Mouse (Mus musculus) liver, embryonic 14.5 days (tissue): ENCODE data around the gene Trim54. TPM values are rescaled to one million over a fixed set of nuclear protein-coding genes. Genes with fewer than 3 reads are reported as not detected.

ENCODE experiments used
- ATAC-seq: fragments of 200-750 bp; cut with Nextera tagmentation; 2 replicates; pipeline ENCODE4 v1.8.0; 2017; ENCODE audit warnings: moderate number of reproducible peaks, mild to moderate bottlenecking, moderate library complexity; ENCODE audit not compliant: insufficient read depth
- DNase-seq, 3 experiments: peaks; one replicate each; pipeline ENCODE4 v3.0.0-alpha.2; 2012 to 2013; ENCODE audit warnings: low read depth in 3 of 3, low spot score in 3 of 3
- H3K27ac ChIP-seq: fragments of 300-500 bp; sonication (generic); 2 replicates; pipeline ENCODE4 v1.5.1; 2014; ENCODE audit warnings: moderate library complexity, mild to moderate bottlenecking, control low read depth, inconsistent platforms
- H3K27me3 ChIP-seq: fragments of 300-500 bp; sonication (generic); 2 replicates; pipeline ENCODE4 v1.6.1; 2014; ENCODE audit warnings: mild to moderate bottlenecking, low read length, moderate library complexity; ENCODE audit not compliant: control insufficient read depth, insufficient read depth
- H3K36me3 ChIP-seq: fragments of 300-500 bp; sonication (generic); replicated peaks from 2 replicates; pipeline ENCODE4 v1.6.1; 2014; ENCODE audit warnings: low read depth; ENCODE audit not compliant: control insufficient read depth, insufficient read depth
- H3K4me1 ChIP-seq, 2 experiments: fragments of 200-500 bp in 1 of 2; fragments of 300-500 bp in 1 of 2; sonication (generic) in 1 of 2; replicated peaks; 2 replicates each; pipeline ENCODE4 v1.6.1; 2012 to 2014; ENCODE audit warnings: antibody characterized with exemption in 1 of 2, inconsistent platforms in 1 of 2, low read length in 1 of 2; ENCODE audit not compliant: control insufficient read depth in 2 of 2, insufficient read depth in 2 of 2
- H3K4me2 ChIP-seq: fragments of 300-500 bp; sonication (generic); 2 replicates; pipeline ENCODE4 v1.6.1; 2014; ENCODE audit warnings: low read depth, mild to moderate bottlenecking, control low read depth, moderate library complexity
- H3K4me3 ChIP-seq, 2 experiments: fragments of 200-500 bp in 1 of 2; fragments of 300-500 bp in 1 of 2; sonication (generic) in 1 of 2; 2 replicates each; pipeline ENCODE4 v1.5.1; 2012 to 2014; ENCODE audit warnings: low read depth in 2 of 2, low read length in 2 of 2, mild to moderate bottlenecking in 2 of 2, control low read depth in 1 of 2, inconsistent platforms in 1 of 2, moderate library complexity in 1 of 2; ENCODE audit not compliant: insufficient read depth in 1 of 2
- H3K9ac ChIP-seq: fragments of 300-500 bp; sonication (generic); replicated peaks from 2 replicates; pipeline ENCODE4 v1.6.1; 2014; ENCODE audit warnings: mild to moderate bottlenecking, control low read depth, moderate library complexity
- H3K9me3 ChIP-seq: fragments of 300-500 bp; sonication (generic); 2 replicates; pipeline ENCODE4 v1.6.1; 2016; ENCODE audit warnings: low read length, mixed read lengths; ENCODE audit not compliant: control insufficient read depth
- CTCF ChIP-seq: IDR thresholded peaks from 2 replicates; pipeline ENCODE4 v1.5.1; 2016; ENCODE audit warnings: antibody characterized with exemption, low read depth, control low read depth
- EP300 ChIP-seq: IDR thresholded peaks from 2 replicates; pipeline ENCODE4 v1.6.1; 2016; ENCODE audit warnings: antibody characterized with exemption, low read depth
- WGBS: fragments of 180-500 bp; shearing (Covaris S2); extraction: QIAGEN DNeasy Blood & Tissue Kit; methylation state at CpG from one replicate; pipeline ENCODE4 v1.1.7; 2014; ENCODE audit not compliant: insufficient replicate concordance; 5-methylcytosine and 5-hydroxymethylcytosine counted together
- polyA plus RNA-seq, 2 experiments: library from polyadenylated mRNA; depleted of rRNA in 1 of 2; stranded (reverse) in 1 of 2; unstranded in 1 of 2; fragments of >200 nt; fragmentation: Nextera tagmentation in 1 of 2; extraction: Ambion mirVana in 1 of 2; gene quantifications; 2 replicates each; pipeline versions ENCODE4 v1.2.1 to v1.2.3; 2012 to 2014

Trim54 gene
- polyA plus RNA-seq, 2 experiments, result not detected

- Histone ChIP-seq H3K9ac (no peak overlapping the region), H3K4me3 (peak overlapping the region; percentile 30 to 42), H3K27me3 (peaks cover 71% of the 10 kb centered on the region), H3K27ac (no peak overlapping the region), H3K4me2 (peak overlapping the region; percentile 19), H3K36me3 (no peaks in the 10 kb centered on the region), H3K9me3 (no peaks in the 10 kb centered on the region), H3K4me1 (no peaks in the 10 kb centered on the region)
- ATAC-seq (peak; percentile 57; the same call in 1 of the 2 replicates), DNase-seq (no peak)
- TF ChIP-seq CTCF, result no peak
- no peak for TF ChIP-seq EP300
- WGBS, result 2% methylated on average over 50 of the region's 54 CpGs
Measured at GRCm38 (mm10) chr5:31093151-31094041, 23.1 kb upstream of the Trim54 start.

- Histone ChIP-seq H3K4me2 (peak overlapping the region; percentile 47), H3K36me3 (no peaks in the 10 kb centered on the region), H3K9ac (no peak overlapping the region), H3K27me3 (peaks cover 71% of the 10 kb centered on the region), H3K9me3 (no peaks in the 10 kb centered on the region), H3K4me1 (no peaks in the 10 kb centered on the region), H3K27ac (no peak overlapping the region), H3K4me3 (no peak overlapping the region)
- no peak for ATAC-seq
- 3% methylated on average over 29 of the region's 29 CpGs for WGBS
- DNase-seq, result no peak
- TF ChIP-seq EP300 (no peak), CTCF (no peak)
Measured at GRCm38 (mm10) chr5:31094100-31094798, 22.3 kb upstream of the Trim54 start.

- Histone ChIP-seq H3K9ac (no peak overlapping the region), H3K4me1 (no peaks in the 10 kb centered on the region), H3K4me3 (peak overlapping the region; percentile 0 to 21; a peak in 2 of 4 replicates), H3K4me2 (peak overlapping the region; percentile 47), H3K27ac (no peak overlapping the region), H3K9me3 (no peaks in the 10 kb centered on the region), H3K27me3 (peaks cover 67% of the 10 kb centered on the region), H3K36me3 (no peaks in the 10 kb centered on the region)
- under 1% methylated on average over 59 of the region's 59 CpGs for WGBS
- DNase-seq (peak in 1 of 3 experiments; percentile 37), ATAC-seq (0 out of 2 replicates have a peak, but pooled peaks have one; percentile 35)
- TF ChIP-seq EP300 (no peak), CTCF (peak; percentile 9; the same call in 1 of the 2 replicates)
Measured at GRCm38 (mm10) chr5:31094799-31095691, 21.5 kb upstream of the Trim54 start.

- no peak overlapping the region for H3K4me3 ChIP-seq
- no peak overlapping the region for H3K27ac ChIP-seq
- DNase-seq (no peak), ATAC-seq (no peak)
- H3K36me3 ChIP-seq, result no peaks in the 10 kb centered on the region
- peaks cover 59% of the 10 kb centered on the region for H3K27me3 ChIP-seq
- WGBS, result 31% methylated on average over 11 of the region's 11 CpGs
- no peaks in the 10 kb centered on the region for H3K9me3 ChIP-seq
- H3K4me2 ChIP-seq, result peak overlapping the region; percentile 47
- TF ChIP-seq EP300, result no peak
- TF ChIP-seq CTCF, result 0 out of 2 replicates have a peak, but pooled peaks have one; percentile 0
- no peaks in the 10 kb centered on the region for H3K4me1 ChIP-seq
- no peak overlapping the region for H3K9ac ChIP-seq
Measured at GRCm38 (mm10) chr5:31095711-31096480, 20.6 kb upstream of the Trim54 start.
